Mouse (Mus musculus) neural tube, embryonic 14.5 days (tissue): ENCODE results near the gene Neurod4. TPM values are rescaled to one million over a fixed set of nuclear protein-coding genes. Genes with fewer than 3 reads are reported as not detected.

Experiments used
- ATAC-seq: fragments of 200-750 bp; cut with Nextera tagmentation; 2 replicates; pipeline ENCODE4 v1.8.0; 2017; ENCODE audit warnings: low read depth, mild to moderate bottlenecking, moderate TSS enrichment, moderate library complexity
- H3K27ac ChIP-seq: fragments of 300-500 bp; sonication (generic); 2 replicates; pipeline ENCODE4 v1.5.1; 2014; ENCODE audit warnings: low read depth, mild to moderate bottlenecking, control low read depth, low read length, moderate library complexity, mixed read lengths
- H3K27me3 ChIP-seq: fragments of 300-500 bp; sonication (generic); 2 replicates; pipeline ENCODE4 v1.6.1; 2014; ENCODE audit warnings: low read length; ENCODE audit not compliant: control insufficient read depth, insufficient read depth
- H3K36me3 ChIP-seq: fragments of 300-500 bp; sonication (generic); 2 replicates; pipeline ENCODE4 v1.6.1; 2014; ENCODE audit warnings: low read length, mixed read lengths; ENCODE audit not compliant: control insufficient read depth, insufficient read depth
- H3K4me1 ChIP-seq: fragments of 300-500 bp; sonication (generic); 2 replicates; pipeline ENCODE4 v1.6.1; 2014; ENCODE audit warnings: low read length; ENCODE audit not compliant: control insufficient read depth, insufficient read depth
- H3K4me2 ChIP-seq: fragments of 300-500 bp; sonication (generic); 2 replicates; pipeline ENCODE4 v1.6.1; 2014; ENCODE audit warnings: mild to moderate bottlenecking, low read depth, low read length, control low read depth
- H3K4me3 ChIP-seq: fragments of 300-500 bp; sonication (generic); 2 replicates; pipeline ENCODE4 v1.5.1; 2014; ENCODE audit warnings: low read depth, low read length, control low read depth, mixed read lengths
- H3K9ac ChIP-seq: fragments of 300-500 bp; sonication (generic); replicated peaks from 2 replicates; pipeline ENCODE4 v1.6.1; 2014; ENCODE audit warnings: low read depth, mild to moderate bottlenecking, control low read depth, low read length, mixed read lengths
- H3K9me3 ChIP-seq: fragments of 300-500 bp; sonication (generic); 2 replicates; pipeline ENCODE4 v1.6.1; 2016; ENCODE audit warnings: low read length; ENCODE audit not compliant: control insufficient read depth
- WGBS: fragments of 180-500 bp; shearing (Covaris S2); extraction: QIAGEN DNeasy Blood & Tissue Kit; methylation state at CpG from one replicate; pipeline ENCODE4 v1.1.7; 2014; 5-methylcytosine and 5-hydroxymethylcytosine counted together
- polyA plus RNA-seq: library from polyadenylated mRNA; unstranded; fragments of >200 nt; fragmentation: Nextera tagmentation; extraction: Ambion mirVana; gene quantifications from 2 replicates; pipeline ENCODE4 v1.2.1, GENCODE M21; 2014

The Neurod4 gene
- polyA plus RNA-seq, 1 experiment from 2014 or later, result 1.6 TPM

DNA sequence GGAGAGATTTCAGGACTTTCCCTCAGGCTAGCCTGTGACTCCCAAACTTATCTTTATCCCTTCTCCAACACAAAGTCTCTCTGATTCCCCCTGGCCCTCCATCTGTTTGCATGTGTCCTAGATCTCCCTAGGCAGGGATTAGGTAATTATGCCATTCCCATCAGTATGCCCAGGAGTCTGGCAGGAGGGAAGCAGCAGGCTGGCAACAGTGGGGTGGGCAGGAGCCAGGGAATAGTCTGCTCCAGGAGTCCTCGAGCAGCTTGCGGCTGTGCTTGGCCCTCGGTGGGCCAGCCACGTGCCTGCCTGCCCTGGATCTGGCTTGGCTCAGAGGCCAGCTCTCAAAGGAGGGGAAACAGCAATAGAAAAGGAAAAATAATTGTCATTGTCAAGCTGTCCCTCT is 16.8 kb downstream of the Neurod4 start:
- no peak overlapping the region for H3K4me3 ChIP-seq
- H3K27me3 ChIP-seq, result no peaks in the 10 kb centered on the region
- H3K4me2 ChIP-seq, result no peak overlapping the region
- no peaks in the 10 kb centered on the region for H3K36me3 ChIP-seq
- 21% methylated on average over 4 of the region's 4 CpGs for WGBS
- H3K4me1 ChIP-seq, result no peaks in the 10 kb centered on the region
- H3K27ac ChIP-seq, result no peak overlapping the region
- peak; percentile 70; the same call in 1 of the 2 replicates for ATAC-seq
- no peak overlapping the region for H3K9ac ChIP-seq
- H3K9me3 ChIP-seq, result no peaks in the 10 kb centered on the region

DNA sequence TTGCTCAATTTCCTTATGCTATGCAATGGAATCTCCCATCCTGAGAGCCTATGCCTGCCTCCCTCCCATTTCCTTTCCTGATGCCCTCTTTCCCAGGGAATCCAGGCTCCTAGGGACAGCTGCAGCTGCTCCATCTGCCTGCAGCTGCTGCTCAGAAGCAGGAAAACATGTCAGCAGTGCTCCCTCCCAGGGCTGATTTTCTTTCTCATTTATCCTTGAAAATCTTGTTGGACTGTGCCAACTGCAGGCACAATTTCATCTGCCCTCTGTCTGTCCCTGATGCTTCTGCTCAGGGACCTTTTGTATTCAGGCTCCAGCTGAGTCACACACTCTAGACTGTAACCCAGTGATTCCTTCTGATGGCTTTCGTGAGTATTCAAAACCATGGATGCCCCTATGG is 20.6 kb downstream of the Neurod4 start:
- Histone ChIP-seq H3K27ac (no peak overlapping the region), H3K4me1 (no peaks in the 10 kb centered on the region), H3K27me3 (no peaks in the 10 kb centered on the region), H3K36me3 (no peaks in the 10 kb centered on the region), H3K9ac (no peak overlapping the region), H3K4me2 (no peak overlapping the region), H3K9me3 (no peaks in the 10 kb centered on the region), H3K4me3 (no peak overlapping the region)
- 34% methylated on average over 1 of the region's 1 CpGs for WGBS
- ATAC-seq, result peak; percentile 51; the same call in 1 of the 2 replicates

DNA sequence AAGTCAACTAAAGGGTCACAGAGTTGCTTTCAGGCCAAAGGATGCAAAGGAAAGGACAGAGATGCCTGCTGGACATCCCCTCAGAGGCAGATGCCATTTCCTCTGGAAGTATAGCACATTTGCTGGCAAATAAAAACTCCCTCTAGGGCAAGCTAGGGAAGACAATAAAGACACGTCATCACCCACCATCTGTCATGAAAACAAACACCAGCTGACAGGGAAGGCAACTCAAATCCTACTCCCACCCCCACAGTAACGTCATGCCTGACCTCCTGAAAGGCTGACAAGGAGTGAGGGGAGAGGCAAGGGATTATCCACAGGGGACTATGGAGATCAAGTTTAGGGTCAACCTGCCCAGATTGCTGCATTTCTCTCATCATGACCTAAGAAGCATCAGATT is 35.8 kb downstream of the Neurod4 start:
- H3K4me3 ChIP-seq, result no peak overlapping the region
- no peaks in the 10 kb centered on the region for H3K36me3 ChIP-seq
- H3K4me2 ChIP-seq, result no peak overlapping the region
- no peaks in the 10 kb centered on the region for H3K27me3 ChIP-seq
- no peaks in the 10 kb centered on the region for H3K9me3 ChIP-seq
- no peaks in the 10 kb centered on the region for H3K4me1 ChIP-seq
- WGBS, result 2% methylated on average over 2 of the region's 2 CpGs
- H3K9ac ChIP-seq, result no peak overlapping the region
- H3K27ac ChIP-seq, result no peak overlapping the region
- ATAC-seq, result peak; percentile 49; the same call in 1 of the 2 replicates

DNA sequence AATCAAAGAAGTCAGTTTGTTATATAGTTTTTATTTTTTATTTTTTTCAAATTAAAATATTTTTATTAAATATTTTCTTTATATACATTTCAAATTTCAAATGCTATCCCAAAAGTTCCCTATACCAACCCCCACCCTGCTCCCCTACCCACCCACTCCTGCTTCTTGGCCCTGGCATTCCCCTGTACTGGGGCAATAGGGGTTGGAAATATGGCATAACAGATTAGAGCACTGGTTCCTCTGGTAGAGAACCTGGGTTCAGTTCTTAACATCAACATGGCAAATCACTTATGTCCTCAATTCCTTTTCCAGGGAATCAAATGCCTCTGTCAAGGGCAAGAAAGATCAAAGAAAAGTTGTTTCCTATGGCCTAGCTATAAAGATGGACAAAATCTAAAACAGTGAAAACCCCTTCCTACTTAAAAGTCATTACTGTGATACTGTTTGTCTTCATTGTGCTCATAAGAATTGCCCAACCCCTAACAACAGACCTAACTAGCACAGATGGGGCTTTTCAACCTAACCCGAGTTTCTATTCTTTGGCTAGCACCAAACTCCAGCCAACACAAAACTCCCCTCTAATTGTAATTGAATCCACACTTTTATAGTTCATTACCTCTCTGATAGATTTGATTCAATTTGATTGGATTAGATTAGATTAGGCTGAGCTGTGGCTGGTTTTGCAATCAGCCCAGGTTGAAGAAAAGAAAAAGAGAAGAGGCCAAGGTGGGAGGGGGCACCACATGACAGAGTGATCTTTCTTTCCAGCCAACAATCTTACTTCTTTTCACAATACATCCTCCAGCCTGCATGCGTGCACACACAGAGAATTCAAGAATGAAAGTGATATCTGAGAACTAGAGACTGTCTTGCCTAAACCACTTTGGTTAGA is 41.5 kb downstream of the Neurod4 start:
- H3K4me2 ChIP-seq, result no peak overlapping the region
- no peaks in the 10 kb centered on the region for H3K4me1 ChIP-seq
- H3K27me3 ChIP-seq, result no peaks in the 10 kb centered on the region
- H3K4me3 ChIP-seq, result no peak overlapping the region
- no peak overlapping the region for H3K27ac ChIP-seq
- no peaks in the 10 kb centered on the region for H3K9me3 ChIP-seq
- no peak for ATAC-seq
- 64% methylated on average over 2 of the region's 2 CpGs for WGBS
- no peak overlapping the region for H3K9ac ChIP-seq
- no peaks in the 10 kb centered on the region for H3K36me3 ChIP-seq

DNA sequence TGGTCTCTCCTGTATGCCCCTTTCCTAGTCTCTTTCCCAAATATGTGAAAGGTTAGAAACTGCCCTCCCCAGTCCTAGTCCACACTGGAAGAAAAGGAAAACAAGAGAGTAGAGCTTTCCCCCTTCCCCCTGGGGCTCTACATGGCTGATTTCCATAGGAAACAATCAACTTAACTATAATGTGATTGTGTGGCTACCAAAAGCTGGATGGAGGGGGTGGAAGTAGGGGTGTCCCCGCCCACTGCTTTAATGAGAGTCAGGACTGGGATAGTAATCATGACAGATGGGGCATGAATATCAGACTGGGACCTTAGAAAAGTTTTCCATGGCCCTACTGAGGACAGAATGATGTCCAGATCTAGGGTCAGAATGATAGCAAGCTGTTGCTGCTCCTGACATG is 45.5 kb downstream of the Neurod4 start:
- no peaks in the 10 kb centered on the region for H3K36me3 ChIP-seq
- H3K4me1 ChIP-seq, result no peaks in the 10 kb centered on the region
- no peak overlapping the region for H3K27ac ChIP-seq
- H3K9me3 ChIP-seq, result no peaks in the 10 kb centered on the region
- no peak overlapping the region for H3K9ac ChIP-seq
- no peak for ATAC-seq
- no peak overlapping the region for H3K4me3 ChIP-seq
- WGBS, result 30% methylated on average over 1 of the region's 1 CpGs
- no peak overlapping the region for H3K4me2 ChIP-seq
- no peaks in the 10 kb centered on the region for H3K27me3 ChIP-seq

DNA sequence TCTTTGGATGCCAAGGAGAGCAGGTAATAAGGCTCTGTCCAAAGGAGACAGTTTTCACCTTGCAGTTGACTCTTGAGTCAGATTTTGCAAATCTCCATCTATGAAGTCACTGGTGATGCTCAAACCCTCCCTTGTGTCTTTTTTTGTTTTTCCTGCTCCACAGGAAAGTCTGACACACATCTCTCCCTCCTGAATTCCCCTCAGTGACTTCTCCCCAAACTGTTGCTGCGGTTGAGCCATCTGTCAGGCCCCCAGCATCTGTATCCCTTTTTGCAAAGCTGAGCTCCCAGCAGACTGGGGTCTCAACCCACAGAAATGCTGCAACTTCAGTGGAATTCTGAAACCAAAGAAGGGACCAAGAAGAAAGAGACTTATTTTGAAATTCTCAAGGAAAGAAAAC is 47.9 kb downstream of the Neurod4 start:
- 58% methylated on average over 1 of the region's 1 CpGs for WGBS
- H3K36me3 ChIP-seq, result no peaks in the 10 kb centered on the region
- no peak for ATAC-seq

DNA sequence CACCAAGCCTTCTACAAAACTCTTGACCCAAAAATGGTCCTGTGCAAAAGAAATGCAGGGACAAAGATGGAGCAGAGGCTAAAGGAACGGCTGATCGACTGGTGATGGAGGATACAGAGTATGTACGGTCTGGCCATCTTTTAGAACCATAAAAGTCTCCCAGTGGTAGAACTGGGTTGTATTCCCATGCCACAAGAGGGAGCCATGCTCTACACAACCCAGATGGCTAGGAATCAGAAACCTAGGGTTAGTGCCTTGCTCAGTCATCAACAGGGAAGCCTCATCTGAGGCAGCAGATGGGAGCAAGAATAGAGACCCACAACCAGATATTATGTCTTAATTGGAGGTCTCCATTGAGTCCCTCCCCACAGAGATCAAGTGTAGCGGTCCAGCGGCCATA is 50.5 kb downstream of the Neurod4 start:
- H3K27ac ChIP-seq, result no peak overlapping the region
- H3K36me3 ChIP-seq, result no peaks in the 10 kb centered on the region
- WGBS, result 87% methylated on average over 5 of the region's 5 CpGs
- no peak overlapping the region for H3K4me2 ChIP-seq
- no peaks in the 10 kb centered on the region for H3K4me1 ChIP-seq
- H3K9ac ChIP-seq, result no peak overlapping the region
- no peaks in the 10 kb centered on the region for H3K9me3 ChIP-seq
- H3K27me3 ChIP-seq, result no peaks in the 10 kb centered on the region
- no peak overlapping the region for H3K4me3 ChIP-seq
- no peak for ATAC-seq

More for the DNA sequence above, 47.9 kb downstream of the Neurod4 start:
- Histone ChIP-seq H3K4me2 (no peak overlapping the region), H3K9ac (no peak overlapping the region), H3K9me3 (no peaks in the 10 kb centered on the region), H3K27ac (no peak overlapping the region), H3K27me3 (no peaks in the 10 kb centered on the region), H3K4me3 (no peak overlapping the region), H3K4me1 (no peaks in the 10 kb centered on the region)

DNA sequence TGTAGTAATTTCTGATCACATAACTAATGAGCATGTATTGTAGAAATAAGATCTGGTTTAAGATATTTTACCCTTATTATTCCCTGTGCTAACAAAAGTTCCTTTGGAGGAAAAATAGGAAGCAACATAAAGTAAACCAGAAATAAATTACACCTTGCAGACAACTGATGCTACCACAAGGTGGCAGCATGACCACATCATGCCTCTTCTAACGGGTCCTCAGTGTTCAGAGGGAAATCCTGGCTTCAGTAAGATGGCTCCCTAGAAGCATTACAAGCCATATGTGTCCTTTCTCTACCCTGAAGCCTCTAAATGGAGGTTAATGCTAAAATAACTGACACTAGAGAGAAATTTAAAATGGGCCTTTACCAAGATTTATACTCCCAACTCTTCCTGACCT is 51.8 kb downstream of the Neurod4 start:
- Histone ChIP-seq H3K9me3 (no peaks in the 10 kb centered on the region), H3K4me2 (no peak overlapping the region), H3K27me3 (no peaks in the 10 kb centered on the region), H3K36me3 (no peaks in the 10 kb centered on the region), H3K4me3 (no peak overlapping the region), H3K27ac (no peak overlapping the region), H3K4me1 (no peaks in the 10 kb centered on the region), H3K9ac (no peak overlapping the region)
- 0% methylated on average over 1 of the region's 1 CpGs for WGBS
- peak; percentile 98 for ATAC-seq

DNA sequence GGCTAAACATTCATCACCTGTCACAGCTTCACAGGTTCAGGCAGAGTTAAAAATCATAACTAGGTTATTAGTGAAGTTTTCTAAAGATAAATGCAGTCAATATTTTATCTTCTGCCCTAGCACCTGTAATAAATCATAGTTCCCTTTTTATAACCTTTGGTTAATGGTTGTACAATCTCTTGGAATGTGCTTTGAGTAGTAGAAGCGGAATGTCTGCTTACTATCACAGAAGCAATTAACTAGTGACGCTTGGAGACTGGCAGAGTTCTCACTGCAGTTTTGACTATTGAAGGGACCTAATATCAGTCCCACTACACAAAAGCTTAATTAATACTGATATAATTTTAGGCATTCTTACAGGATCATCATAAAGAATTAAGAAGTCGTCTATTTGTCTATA is 55.0 kb downstream of the Neurod4 start:
- no peak for ATAC-seq
- 80% methylated on average over 3 of the region's 3 CpGs for WGBS
- Histone ChIP-seq H3K9ac (no peak overlapping the region), H3K27me3 (no peaks in the 10 kb centered on the region), H3K4me2 (no peak overlapping the region), H3K36me3 (no peaks in the 10 kb centered on the region), H3K4me3 (no peak overlapping the region), H3K27ac (no peak overlapping the region), H3K4me1 (no peaks in the 10 kb centered on the region), H3K9me3 (no peaks in the 10 kb centered on the region)
